Comparison of ENCODE assay signal across 21 mouse cellular contexts in genomic region chr9:25558834-25559233, GRCm38 (mm10).
DNase-seq lines count a peak whose midpoint lies in the region; ATAC-seq and TF ChIP-seq lines count a peak whose summit lies in the region.
"Had no signal": no experiment of that assay in that cellular context is flagged by ENCODE, and none has a peak within 500 bp of the region (broad histone marks: within the 10 kb centered on the region; RNA-seq: fewer than 3 reads in every experiment).

No protein-coding gene starts in this region.

- H3K9me3 ChIP-seq in midbrain, embryonic 11.5 days (ENCODE audit: control insufficient read depth, low read length) = no peaks in the 10 kb centered on the region
- H3K9me3 ChIP-seq in midbrain, postnatal 0 days (ENCODE audit: low read length) = no peaks in the 10 kb centered on the region
- H3K9me3 ChIP-seq in forebrain, embryonic 12.5 days = no peaks in the 10 kb centered on the region
- H3K9me3 ChIP-seq in stomach, postnatal 0 days (ENCODE audit: control insufficient read depth, low read length) = no peaks in the 10 kb centered on the region
- H3K9me3 ChIP-seq: embryonic facial prominence, embryonic 12.5 days had no signal

- no peaks in the 10 kb centered on the region for H3K36me3 ChIP-seq in midbrain, embryonic 11.5 days (ENCODE audit: control insufficient read depth, insufficient read depth, low read length)
- no peaks in the 10 kb centered on the region for H3K36me3 ChIP-seq in midbrain, postnatal 0 days (ENCODE audit: insufficient read depth, low read length)
- H3K36me3 ChIP-seq in forebrain, embryonic 12.5 days (replicated peaks) = no peaks in the 10 kb centered on the region
- H3K36me3 ChIP-seq in stomach, postnatal 0 days (ENCODE audit: control insufficient read depth, insufficient read depth, low read length) = no peaks in the 10 kb centered on the region
- H3K36me3 ChIP-seq: embryonic facial prominence, embryonic 10.5 days; embryonic facial prominence, embryonic 12.5 days had no signal

- no peak overlapping the region for H3K27ac ChIP-seq in midbrain, embryonic 11.5 days (ENCODE audit: low read depth, low read length)
- H3K27ac ChIP-seq in midbrain, postnatal 0 days (ENCODE audit: low read depth, low read length) = no peak overlapping the region
- H3K27ac ChIP-seq in forebrain, embryonic 12.5 days = no peak overlapping the region
- no peak overlapping the region for H3K27ac ChIP-seq in stomach, postnatal 0 days (replicated peaks)
- H3K27ac ChIP-seq: embryonic facial prominence, embryonic 10.5 days; embryonic facial prominence, embryonic 12.5 days had no signal

- no peaks in the 10 kb centered on the region for H3K4me1 ChIP-seq in midbrain, embryonic 11.5 days (ENCODE audit: control insufficient read depth, insufficient read depth, low read length)
- no peaks in the 10 kb centered on the region for H3K4me1 ChIP-seq in midbrain, postnatal 0 days (ENCODE audit: insufficient read depth, low read length)
- H3K4me1 ChIP-seq in forebrain, embryonic 12.5 days = no peaks in the 10 kb centered on the region
- H3K4me1 ChIP-seq in stomach, postnatal 0 days (replicated peaks; ENCODE audit: control insufficient read depth, insufficient read depth) = no peaks in the 10 kb centered on the region; the same call in 1 of the 2 replicates
- H3K4me1 ChIP-seq: embryonic facial prominence, embryonic 10.5 days had no signal

- H3K4me2 ChIP-seq in midbrain, embryonic 11.5 days = no peak overlapping the region
- no peak overlapping the region for H3K4me2 ChIP-seq in midbrain, postnatal 0 days (ENCODE audit: low read depth, low read length, poor library complexity, severe bottlenecking)
- H3K4me2 ChIP-seq in forebrain, embryonic 12.5 days = no peak overlapping the region
- H3K4me2 ChIP-seq in stomach, postnatal 0 days (replicated peaks; ENCODE audit: low read depth) = no peak overlapping the region
- H3K4me2 ChIP-seq: embryonic facial prominence, embryonic 12.5 days had no signal

- H3K9ac ChIP-seq in midbrain, embryonic 11.5 days (ENCODE audit: low read length) = no peak overlapping the region
- H3K9ac ChIP-seq in midbrain, postnatal 0 days (replicated peaks; ENCODE audit: low read length, poor library complexity, severe bottlenecking) = no peak overlapping the region
- no peak overlapping the region for H3K9ac ChIP-seq in forebrain, embryonic 12.5 days
- H3K9ac ChIP-seq in stomach, postnatal 0 days (ENCODE audit: low read length) = no peak overlapping the region
- H3K9ac ChIP-seq: embryonic facial prominence, embryonic 12.5 days had no signal

- H3K27me3 ChIP-seq in midbrain, embryonic 11.5 days (ENCODE audit: control insufficient read depth, insufficient read depth, low read length) = no peaks in the 10 kb centered on the region
- H3K27me3 ChIP-seq in midbrain, postnatal 0 days (ENCODE audit: insufficient read depth, low read length) = no peaks in the 10 kb centered on the region
- H3K27me3 ChIP-seq in forebrain, embryonic 12.5 days = no peaks in the 10 kb centered on the region
- H3K27me3 ChIP-seq in stomach, postnatal 0 days (ENCODE audit: control insufficient read depth, insufficient read depth, low read length) = no peaks in the 10 kb centered on the region
- H3K27me3 ChIP-seq: embryonic facial prominence, embryonic 12.5 days had no signal

- no peak for TF ChIP-seq CTCF in midbrain, postnatal 0 days (IDR thresholded peaks at IDR 0.05)
- TF ChIP-seq CTCF in stomach, postnatal 0 days (IDR thresholded peaks at IDR 0.05; ENCODE audit: low read depth) = no peak

- no peak for ATAC-seq in midbrain, embryonic 11.5 days (ENCODE audit: low FRiP score)
- ATAC-seq in midbrain, postnatal 0 days (ENCODE audit: low FRiP score) = no peak
- 0 out of 2 replicates have a peak, but pooled peaks have one; percentile 37 for ATAC-seq in granulocyte monocyte progenitor cell, adult 5-6 weeks (replicated peaks; ENCODE audit: poor library complexity, severe bottlenecking)
- ATAC-seq in megakaryocyte-erythroid progenitor cell, adult 5-6 weeks (replicated peaks; ENCODE audit: low FRiP score, low TSS enrichment, poor library complexity, severe bottlenecking) = peak; percentile 95
- no peak for ATAC-seq in forebrain, embryonic 12.5 days (ENCODE audit: low FRiP score)
- ATAC-seq in stomach, postnatal 0 days (ENCODE audit: low FRiP score, low TSS enrichment) = no peak
- ATAC-seq: forebrain, embryonic 14.5 days; forebrain, embryonic 16.5 days had no signal

- WGBS in midbrain, embryonic 11.5 days = 84% methylated on average over 3 of the region's 3 CpGs
- 82% methylated on average over 3 of the region's 3 CpGs for WGBS in midbrain, postnatal 0 days
- WGBS in forebrain, embryonic 12.5 days = 76% methylated on average over 3 of the region's 3 CpGs
- 65% methylated on average over 3 of the region's 3 CpGs for WGBS in stomach, postnatal 0 days

- TF ChIP-seq EP300 in stomach, postnatal 0 days (optimal IDR thresholded peaks at IDR 0.05) = no peak

- peak; percentile 8 for DNase-seq in midbrain, embryonic 11.5 days (ENCODE audit: low spot score, missing footprints)
- no peak for DNase-seq in midbrain, postnatal 0 days (ENCODE audit: low spot score)
- peak; percentile 37 for DNase-seq in MEL-GATA-1-ER (ENCODE audit: extremely low read depth, low read depth)
- DNase-seq in spleen, postnatal 4 days (ENCODE audit: low spot score in 2 of 2) = no peak
- no peak for DNase-seq in stomach, postnatal 0 days (ENCODE audit: low spot score)
- DNase-seq: adrenal gland, adult 2 months; adrenal gland, postnatal 10 days; adrenal gland, postnatal 25 days; cerebellum, adult 11 months; cerebellum, adult 18-20 months; cerebellum, adult 8-10 months; cerebellum, adult 9-11 months; cerebellum, postnatal 14 days; cerebellum, postnatal 36 days had no signal

- no peak overlapping the region for H3K4me3 ChIP-seq in midbrain, embryonic 11.5 days (ENCODE audit: low read depth, low read length)
- no peak overlapping the region for H3K4me3 ChIP-seq in midbrain, postnatal 0 days (ENCODE audit: low read depth, low read length)
- no peak overlapping the region for H3K4me3 ChIP-seq in forebrain, embryonic 12.5 days (replicated peaks)
- no peak overlapping the region for H3K4me3 ChIP-seq in stomach, postnatal 0 days (ENCODE audit: low read depth, low read length)
- H3K4me3 ChIP-seq: embryonic facial prominence, embryonic 10.5 days; embryonic facial prominence, embryonic 12.5 days had no signal

Comparison
In these comparisons a context has a peak if more than half of its experiments do, and no peak if none do; other contexts are left out.
1. DNase-seq: peak in midbrain, embryonic 11.5 days (single experiment) and MEL-GATA-1-ER (single experiment); none in midbrain, postnatal 0 days (single experiment), spleen, postnatal 4 days (0 of 2) and stomach, postnatal 0 days (single experiment).
2. ATAC-seq: peak in granulocyte monocyte progenitor cell, adult 5-6 weeks (single experiment) and megakaryocyte-erythroid progenitor cell, adult 5-6 weeks (single experiment); none in midbrain, embryonic 11.5 days (single experiment), midbrain, postnatal 0 days (single experiment), forebrain, embryonic 12.5 days (single experiment) and stomach, postnatal 0 days (single experiment).